In genomic region chr9:110400650-110401049, GRCm38 (mm10) we compare ENCODE assay signal across 17 mouse cellular contexts. TPM values are rescaled to one million over a fixed set of nuclear protein-coding genes. Genes with fewer than 3 reads are reported as not detected.
DNase-seq lines count a peak whose midpoint lies in the region; ATAC-seq and TF ChIP-seq lines count a peak whose summit lies in the region.
"Had no signal": no experiment of that assay in that cellular context is flagged by ENCODE, and none has a peak within 500 bp of the region (broad histone marks: within the 10 kb centered on the region; RNA-seq: fewer than 3 reads in every experiment).

No protein-coding gene starts in this region.

- no peak overlapping the region for H3K9ac ChIP-seq in lung, embryonic 16.5 days (ENCODE audit: low read length)
- no peak overlapping the region for H3K9ac ChIP-seq in lung, postnatal 0 days (replicated peaks; ENCODE audit: low read depth)
- no peak overlapping the region for H3K9ac ChIP-seq in forebrain, embryonic 14.5 days (ENCODE audit: low read length)
- H3K9ac ChIP-seq: hindbrain, embryonic 15.5 days; limb, embryonic 12.5 days; lung, embryonic 15.5 days had no signal

- H3K9me3 ChIP-seq in lung, embryonic 16.5 days (ENCODE audit: control insufficient read depth, low read length): no peaks in the 10 kb centered on the region
- H3K9me3 ChIP-seq in lung, postnatal 0 days (ENCODE audit: low read length): no peaks in the 10 kb centered on the region
- no peaks in the 10 kb centered on the region for H3K9me3 ChIP-seq in forebrain, embryonic 14.5 days (replicated peaks; ENCODE audit: control insufficient read depth, low read length)
- H3K9me3 ChIP-seq: hindbrain, embryonic 15.5 days; limb, embryonic 12.5 days; lung, embryonic 15.5 days had no signal

- ATAC-seq in lung, embryonic 16.5 days (ENCODE audit: low read depth): peak; percentile 34; the same call in 1 of the 2 replicates
- ATAC-seq in lung, postnatal 0 days: peak; percentile 67
- no peak for ATAC-seq in forebrain, embryonic 14.5 days
- no peak for ATAC-seq in CD4-positive, CD25-positive, alpha-beta regulatory T cell, adult 4 months

- no peak for TF ChIP-seq EP300 in lung, postnatal 0 days (IDR thresholded peaks at IDR 0.05)

- H3K4me1 ChIP-seq in lung, embryonic 16.5 days (replicated peaks; ENCODE audit: control insufficient read depth, insufficient read depth, low read length): no peaks in the 10 kb centered on the region
- H3K4me1 ChIP-seq in lung, adult 2 months (ENCODE audit: control insufficient read depth, insufficient read depth, low read length): no peaks in the 10 kb centered on the region
- no peaks in the 10 kb centered on the region for H3K4me1 ChIP-seq in lung, postnatal 0 days (ENCODE audit: insufficient read depth, low read depth, low read length)
- no peaks in the 10 kb centered on the region for H3K4me1 ChIP-seq in forebrain, embryonic 14.5 days (ENCODE audit: control insufficient read depth, insufficient read depth, low read length)
- H3K4me1 ChIP-seq: limb, embryonic 12.5 days; lung, embryonic 15.5 days had no signal

- peaks cover 3% of the 10 kb centered on the region; the same call in 1 of the 2 replicates for H3K36me3 ChIP-seq in lung, embryonic 16.5 days (ENCODE audit: control insufficient read depth, insufficient read depth, low read length)
- no peaks in the 10 kb centered on the region for H3K36me3 ChIP-seq in lung, postnatal 0 days (ENCODE audit: insufficient read depth, low read length)
- peaks cover 26% of the 10 kb centered on the region for H3K36me3 ChIP-seq in forebrain, embryonic 14.5 days (ENCODE audit: control insufficient read depth, insufficient read depth, low read length)

- H3K4me2 ChIP-seq in lung, embryonic 16.5 days (ENCODE audit: low read depth, low read length): no peak overlapping the region
- no peak overlapping the region for H3K4me2 ChIP-seq in lung, postnatal 0 days (replicated peaks; ENCODE audit: low read depth, low read length)
- H3K4me2 ChIP-seq in forebrain, embryonic 14.5 days (ENCODE audit: low read length): no peak overlapping the region
- H3K4me2 ChIP-seq: hindbrain, embryonic 15.5 days; limb, embryonic 12.5 days; lung, embryonic 15.5 days had no signal

- TF ChIP-seq POLR2A in lung, adult 2 months (IDR thresholded peaks at IDR 0.05; ENCODE audit: borderline replicate concordance, extremely low read depth, low read depth, low read length): no peak

- TF ChIP-seq CTCF in lung, adult 2 months (IDR thresholded peaks at IDR 0.05; ENCODE audit: insufficient read depth, low read length): no peak
- TF ChIP-seq CTCF in lung, postnatal 0 days (IDR thresholded peaks at IDR 0.05): no peak

- H3K4me3 ChIP-seq in lung, embryonic 16.5 days (ENCODE audit: low read length): no peak overlapping the region
- no peak overlapping the region for H3K4me3 ChIP-seq in lung, adult 2 months (replicated peaks; ENCODE audit: extremely low read depth, low read depth, low read length)
- no peak overlapping the region for H3K4me3 ChIP-seq in lung, postnatal 0 days (ENCODE audit: low read depth, low read length)
- no peak overlapping the region for H3K4me3 ChIP-seq in forebrain, embryonic 14.5 days (ENCODE audit: low read depth, low read length)
- H3K4me3 ChIP-seq: hindbrain, embryonic 15.5 days; limb, embryonic 12.5 days; lung, embryonic 15.5 days had no signal

- no peaks in the 10 kb centered on the region for H3K27me3 ChIP-seq in lung, embryonic 16.5 days (ENCODE audit: control insufficient read depth, insufficient read depth, low read depth, low read length)
- H3K27me3 ChIP-seq in lung, postnatal 0 days (replicated peaks; ENCODE audit: insufficient read depth, low read length): no peaks in the 10 kb centered on the region
- H3K27me3 ChIP-seq in forebrain, embryonic 14.5 days (replicated peaks; ENCODE audit: control insufficient read depth, insufficient read depth, low read length): no peaks in the 10 kb centered on the region
- H3K27me3 ChIP-seq: hindbrain, embryonic 15.5 days; limb, embryonic 12.5 days; lung, embryonic 15.5 days had no signal

- WGBS in lung, embryonic 16.5 days: 66% methylated on average over 5 of the region's 5 CpGs
- 72% methylated on average over 5 of the region's 5 CpGs for WGBS in lung, adult 2 months
- WGBS in lung, postnatal 0 days: 76% methylated on average over 5 of the region's 5 CpGs
- 91% methylated on average over 5 of the region's 5 CpGs for whole genome bisulfite sequencing in forebrain, embryonic 14.5 days

- H3K27ac ChIP-seq in lung, embryonic 16.5 days (ENCODE audit: low read length): no peak overlapping the region
- no peak overlapping the region for H3K27ac ChIP-seq in lung, postnatal 0 days (ENCODE audit: low read length)
- H3K27ac ChIP-seq in forebrain, embryonic 14.5 days (ENCODE audit: low read depth, low read length): no peak overlapping the region
- H3K27ac ChIP-seq: hindbrain, embryonic 15.5 days; limb, embryonic 12.5 days; lung, embryonic 15.5 days had no signal

- DNase-seq in adrenal gland, adult (ENCODE audit: inconsistent age in 2 of 2, low spot score in 1 of 2): peak; percentile 60 to 82
- no peak for DNase-seq in adrenal gland, adult 18-20 months (ENCODE audit: low spot score in 2 of 2)
- no peak for DNase-seq in lung, adult 2 months
- peak; percentile 40 for DNase-seq in lung, postnatal 0 days (ENCODE audit: low spot score)
- no peak for DNase-seq in forebrain, embryonic 14.5 days (ENCODE audit: low spot score)
- DNase-seq in cerebellum, postnatal 10 days: no peak
- DNase-seq: cerebellum, adult 11 months; embryo, embryonic 11 days; gastrocnemius, postnatal 10 days; layer of hippocampus, adult 9-11 months; thymus, postnatal 4 days had no signal

RNA-seq across cellular contexts. Expression of gene Ptpn23, which starts 7.4 kb away (rescaled TPM):
- total RNA-seq in adrenal gland, adult 18-20 months (2021): 10 to 100 TPM; 67.2 to 70.7 TPM
- 12.2 and 13.5 TPM in 2 replicates for polyA plus RNA-seq in lung, embryonic 16.5 days (2015; fragmentation: Nextera tagmentation; extraction: Ambion mirVana)
- polyA plus RNA-seq in lung, adult 2 months (2012; rRNA removed): 24.9 and 34.0 TPM in 2 replicates
- 8.8 and 11.2 TPM in 2 replicates for polyA plus RNA-seq in lung, postnatal 0 days (2015; fragmentation: Nextera tagmentation; extraction: Ambion mirVana)
- 13.1 and 18.7 TPM in 2 replicates for polyA plus RNA-seq in forebrain, embryonic 14.5 days (2014; fragmentation: Nextera tagmentation; extraction: Ambion mirVana)
- polyA plus RNA-seq in CD4-positive, CD25-positive, alpha-beta regulatory T cell, adult 4 months (2017; shearing (Covaris generic)): 1 to 10 TPM; 7.2 TPM

RNA-seq across cellular contexts. Expression of gene Ngp, which starts 18.9 kb away (rescaled TPM):
- total RNA-seq in adrenal gland, adult 18-20 months (2021): not detected
- polyA plus RNA-seq in lung, embryonic 16.5 days (2015; fragmentation: Nextera tagmentation; extraction: Ambion mirVana): 3.3 and 10.2 TPM in 2 replicates
- 0.36 and 3.4 TPM in 2 replicates for polyA plus RNA-seq in lung, adult 2 months (2012; rRNA removed)
- 24.6 and 30.7 TPM in 2 replicates for polyA plus RNA-seq in lung, postnatal 0 days (2015; fragmentation: Nextera tagmentation; extraction: Ambion mirVana)
- 0.61 and 1.2 TPM in 2 replicates for polyA plus RNA-seq in forebrain, embryonic 14.5 days (2014; fragmentation: Nextera tagmentation; extraction: Ambion mirVana)
- polyA plus RNA-seq in CD4-positive, CD25-positive, alpha-beta regulatory T cell, adult 4 months (2017; shearing (Covaris generic)): not detected
- total RNA-seq: ES-E14 had no signal

Comparison
In these comparisons a context has a peak if more than half of its experiments do, and no peak if none do; other contexts are left out.
1. DNase-seq: peak in adrenal gland, adult (2 of 2) and lung, postnatal 0 days (single experiment); none in adrenal gland, adult 18-20 months (0 of 2), lung, adult 2 months (single experiment), forebrain, embryonic 14.5 days (single experiment) and cerebellum, postnatal 10 days (0 of 2).
2. ATAC-seq: peak in lung, embryonic 16.5 days (single experiment) and lung, postnatal 0 days (single experiment); none in forebrain, embryonic 14.5 days (single experiment) and CD4-positive, CD25-positive, alpha-beta regulatory T cell, adult 4 months (single experiment).